Mouse (Mus musculus) olfactory bulb, adult 2 months (tissue): Measurements from ENCODE around the gene Shc3.

Experiments
- CTCF ChIP-seq: fragments of 200-500 bp; IDR thresholded peaks from 2 replicates; pipeline ENCODE4 v1.5.1; 2012; ENCODE audit warnings: low read depth, mild to moderate bottlenecking, low read length, moderate library complexity; ENCODE audit not compliant: insufficient read depth
- POLR2A ChIP-seq: fragments of 200-500 bp; IDR thresholded peaks from 2 replicates; pipeline ENCODE4 v1.6.1; 2012; ENCODE audit warnings: mild to moderate bottlenecking, low read depth, low read length, moderate library complexity; ENCODE audit not compliant: insufficient read depth

- TF ChIP-seq POLR2A (no peak), CTCF (no peak)
These were observed 126.3 kb downstream of the Shc3 start for GRCm38 (mm10) chr13:51442922-51443321.
